Mouse (Mus musculus): ENCODE data around the gene Foxd3. TPM values are rescaled to one million over a fixed set of nuclear protein-coding genes. Genes with fewer than 3 reads are reported as not detected.

The Foxd3 gene
- polyA plus RNA-seq (2014; fragmentation: Illumina TruSeq; extraction: RNeasy Lipid Tissue Mini Kit (QIAGEN cat#74804); ENCODE audit: low read depth, low replicate concordance) = 0.31 TPM

GRCm38 (mm10) chr4:99655937-99656604, at the start of gene Foxd3:
Foxd3 (plus strand) TSS chr4:99656299.

Other genes starting within 250 kb of the Foxd3 start
- gene Alg6, start 59.4 kb downstream of the Foxd3 start, polyA plus RNA-seq (2014; fragmentation: Illumina TruSeq; extraction: RNeasy Lipid Tissue Mini Kit (QIAGEN cat#74804); ENCODE audit: low read depth, low replicate concordance) = 9.3 TPM
- 0.52 TPM for gene Efcab7, start 172.9 kb downstream of the Foxd3 start, polyA plus RNA-seq (2014; fragmentation: Illumina TruSeq; extraction: RNeasy Lipid Tissue Mini Kit (QIAGEN cat#74804); ENCODE audit: low read depth, low replicate concordance)

Data from heart, adult 10 weeks (tissue).